Mouse (Mus musculus) erythroblast, embryonic 14.5 days (primary cell): ENCODE data around the gene Edn1.

Experiments used
- GATA1 ChIP-seq: IDR thresholded peaks from 2 replicates; pipeline ENCODE4 v1.6.1; 2012; ENCODE audit warnings: low read length, inconsistent platforms, mixed read lengths
- TAL1 ChIP-seq: IDR thresholded peaks from 3 replicates; pipeline ENCODE4 v1.6.1; 2012; ENCODE audit warnings: low read length, inconsistent platforms, mixed read lengths

DNA sequence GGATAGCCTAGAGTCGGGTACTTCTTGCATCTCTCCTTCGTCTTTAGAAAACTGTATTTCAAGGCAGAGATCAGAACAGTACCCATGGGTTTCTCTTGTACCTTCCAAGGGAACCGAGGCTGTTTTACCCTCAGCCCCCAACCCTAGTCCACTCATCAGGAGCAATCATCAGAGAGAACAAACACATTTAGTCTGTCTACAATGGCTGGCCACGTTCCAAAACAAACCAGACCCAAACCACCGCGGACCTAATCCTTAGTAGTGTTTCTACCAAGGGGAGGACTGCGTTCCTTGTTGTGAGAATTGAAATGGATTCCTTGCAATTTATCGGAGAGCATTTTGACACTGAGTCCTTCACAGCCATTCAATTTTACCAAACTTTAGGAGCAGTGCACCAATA, 2.9 kb downstream of the Edn1 start:
- TF ChIP-seq GATA1, result no peak
- TF ChIP-seq TAL1, result no peak
